Mouse (Mus musculus): ENCODE results near the gene Ptprj.

Ptprj gene

GRCm38 (mm10) chr2:90559015-90559687 is 21.3 kb downstream of the Ptprj start:
- no peak for DNase-seq (ENCODE audit: low spot score)

GRCm38 (mm10) chr2:90558361-90558760 is 22.1 kb downstream of the Ptprj start:
- no peak for DNase-seq (ENCODE audit: low spot score)

GRCm38 (mm10) chr2:90557913-90558312 is 22.5 kb downstream of the Ptprj start:
- no peak for DNase-seq (ENCODE audit: low spot score)

GRCm38 (mm10) chr2:90555744-90556143 is 24.7 kb downstream of the Ptprj start:
- DNase-seq (ENCODE audit: low spot score), result no peak

GRCm38 (mm10) chr2:90554806-90555205 is 25.6 kb downstream of the Ptprj start:
- DNase-seq (ENCODE audit: low spot score), result no peak

- DNase-seq (ENCODE audit: low spot score), result no peak
These were observed 26.6 kb downstream of the Ptprj start for GRCm38 (mm10) chr2:90553861-90554260.

- DNase-seq (ENCODE audit: low spot score), result no peak
These were observed 29.8 kb downstream of the Ptprj start for GRCm38 (mm10) chr2:90550656-90551055.

- DNase-seq (ENCODE audit: low spot score), result no peak
These were observed 31.9 kb downstream of the Ptprj start for GRCm38 (mm10) chr2:90548541-90548940.

- no peak for DNase-seq (ENCODE audit: low spot score)
These were observed 33.3 kb downstream of the Ptprj start for GRCm38 (mm10) chr2:90547144-90547609.

GRCm38 (mm10) chr2:90545261-90545660 is 35.2 kb downstream of the Ptprj start:
- no peak for DNase-seq (ENCODE audit: low spot score)

- DNase-seq (ENCODE audit: low spot score), result no peak
These were observed 36.5 kb downstream of the Ptprj start for GRCm38 (mm10) chr2:90543989-90544388.

- no peak for DNase-seq (ENCODE audit: low spot score)
These were observed 37.2 kb downstream of the Ptprj start for GRCm38 (mm10) chr2:90543106-90543702.

GRCm38 (mm10) chr2:90542656-90543055 is 37.8 kb downstream of the Ptprj start:
- no peak for DNase-seq (ENCODE audit: low spot score)

GRCm38 (mm10) chr2:90539206-90539605 is 41.2 kb downstream of the Ptprj start:
- no peak for DNase-seq (ENCODE audit: low spot score)

GRCm38 (mm10) chr2:90537244-90537643 is 43.2 kb downstream of the Ptprj start:
- no peak for DNase-seq (ENCODE audit: low spot score)

GRCm38 (mm10) chr2:90536555-90536954 is 43.9 kb downstream of the Ptprj start:
- DNase-seq (ENCODE audit: low spot score), result no peak

- no peak for DNase-seq (ENCODE audit: low spot score)
These were observed 45.7 kb downstream of the Ptprj start for GRCm38 (mm10) chr2:90534751-90535150.

GRCm38 (mm10) chr2:90533944-90534343 is 46.5 kb downstream of the Ptprj start:
- no peak for DNase-seq (ENCODE audit: low spot score)

GRCm38 (mm10) chr2:90532095-90532494 is 48.4 kb downstream of the Ptprj start:
- no peak for DNase-seq (ENCODE audit: low spot score)

GRCm38 (mm10) chr2:90528107-90528506 is 52.3 kb downstream of the Ptprj start:
- no peak for DNase-seq (ENCODE audit: low spot score)

GRCm38 (mm10) chr2:90526971-90527370 is 53.5 kb downstream of the Ptprj start:
- no peak for DNase-seq (ENCODE audit: low spot score)

- no peak for DNase-seq (ENCODE audit: low spot score)
These were observed 53.9 kb downstream of the Ptprj start for GRCm38 (mm10) chr2:90526564-90526963.

GRCm38 (mm10) chr2:90525807-90526206 is 54.6 kb downstream of the Ptprj start:
- no peak for DNase-seq (ENCODE audit: low spot score)

GRCm38 (mm10) chr2:90522455-90522854 is 58.0 kb downstream of the Ptprj start:
- no peak for DNase-seq (ENCODE audit: low spot score)
